Mouse (Mus musculus) cerebellum, adult 18-20 months (tissue): ENCODE results near the gene Atp5mpl.
"Not testable (repeated sequence)": the region's sequence is repeated elsewhere in the genome, so short reads cannot be mapped to it uniquely, and the experiment has no call there.

Experiments used
- DNase-seq, 2 experiments: peaks; one replicate each; pipeline ENCODE4 v3.0.0; 2021

Gene Atp5mpl

GRCm38 (mm10) chr12:111946716-111947115 lies 20.1 kb downstream of the Atp5mpl start:
- peak; percentile 66 to 79 for DNase-seq

- DNase-seq, result not testable (repeated sequence)
Observed at GRCm38 (mm10) chr12:111945765-111946655, 20.8 kb downstream of the Atp5mpl start.

GRCm38 (mm10) chr12:111945115-111945514 lies 21.7 kb downstream of the Atp5mpl start:
- DNase-seq, result no peak

- DNase-seq, result not testable (repeated sequence)
Observed at GRCm38 (mm10) chr12:111944065-111944987, 22.5 kb downstream of the Atp5mpl start.

GRCm38 (mm10) chr12:111943421-111944064 lies 23.2 kb downstream of the Atp5mpl start:
- no peak for DNase-seq

GRCm38 (mm10) chr12:111938623-111939177 lies 28.1 kb downstream of the Atp5mpl start:
- no peak for DNase-seq

- DNase-seq, result no peak
Observed at GRCm38 (mm10) chr12:111936706-111937550, 29.8 kb downstream of the Atp5mpl start.

GRCm38 (mm10) chr12:111933971-111934370 lies 32.8 kb downstream of the Atp5mpl start:
- peak in 1 of 2 experiments; percentile 37 for DNase-seq

- no peak for DNase-seq
Observed at GRCm38 (mm10) chr12:111933032-111933704, 33.6 kb downstream of the Atp5mpl start.

- no peak for DNase-seq
Observed at GRCm38 (mm10) chr12:111932513-111932912, 34.3 kb downstream of the Atp5mpl start.

GRCm38 (mm10) chr12:111931411-111932025 lies 35.3 kb downstream of the Atp5mpl start:
- no peak for DNase-seq

GRCm38 (mm10) chr12:111928411-111928966 lies 38.3 kb downstream of the Atp5mpl start:
- DNase-seq, result no peak

GRCm38 (mm10) chr12:111927338-111927737 lies 39.4 kb downstream of the Atp5mpl start:
- DNase-seq, result no peak

GRCm38 (mm10) chr12:111923117-111923516 lies 43.7 kb downstream of the Atp5mpl start:
- DNase-seq, result no peak

- peak; percentile 82 to 85 for DNase-seq
Observed at GRCm38 (mm10) chr12:111920046-111920445, 46.7 kb downstream of the Atp5mpl start.

- no peak for DNase-seq
Observed at GRCm38 (mm10) chr12:111916514-111917217, 50.1 kb downstream of the Atp5mpl start.

- no peak for DNase-seq
Observed at GRCm38 (mm10) chr12:111915781-111916180, 51.0 kb downstream of the Atp5mpl start.

- no peak for DNase-seq
Observed at GRCm38 (mm10) chr12:111914031-111914430, 52.7 kb downstream of the Atp5mpl start.

GRCm38 (mm10) chr12:111912802-111913201 lies 54.0 kb downstream of the Atp5mpl start:
- DNase-seq, result no peak
